Mouse (Mus musculus) common myeloid progenitor, adult 5-6 weeks (primary cell): ENCODE data around the gene Spata13. TPM values are rescaled to one million over a fixed set of nuclear protein-coding genes. Genes with fewer than 3 reads are reported as not detected.

Experiments used
- ATAC-seq: replicated peaks from 2 replicates; pipeline ENCODE4 v1.8.0; 2016; ENCODE audit warnings: low read depth, mild to moderate bottlenecking, moderate TSS enrichment, inconsistent platforms; ENCODE audit not compliant: poor library complexity, severe bottlenecking
- total RNA-seq: library from RNA; stranded (forward); fragments of 200-1000, 187-1606 nt; gene quantifications from 2 replicates; pipeline ENCODE4 v1.2.3, GENCODE M21; 2017

Spata13 gene
- total RNA-seq, 1 experiment from 2014 or later = 16.7 TPM

- ATAC-seq = no peak
These were observed 106.7 kb downstream of the Spata13 start for GRCm38 (mm10) chr14:60740507-60740906.

- ATAC-seq = no peak
These were observed 107.2 kb downstream of the Spata13 start for GRCm38 (mm10) chr14:60741033-60741432.

- ATAC-seq = peak; percentile 1; the same call in 1 of the 2 replicates
These were observed 107.7 kb downstream of the Spata13 start for GRCm38 (mm10) chr14:60741490-60741981.

GRCm38 (mm10) chr14:60743681-60744080, 109.9 kb downstream of the Spata13 start:
- no peak for ATAC-seq

- ATAC-seq = peak; percentile 48; the same call in 1 of the 2 replicates
These were observed 111.4 kb downstream of the Spata13 start for GRCm38 (mm10) chr14:60745201-60745600.

- no peak for ATAC-seq
These were observed 112.3 kb downstream of the Spata13 start for GRCm38 (mm10) chr14:60746141-60746540.

- ATAC-seq = peak; percentile 53
These were observed 113.5 kb downstream of the Spata13 start for GRCm38 (mm10) chr14:60747154-60747870.

GRCm38 (mm10) chr14:60749880-60750279, 116.1 kb downstream of the Spata13 start:
- ATAC-seq = no peak

GRCm38 (mm10) chr14:60751581-60751980, 117.8 kb downstream of the Spata13 start:
- no peak for ATAC-seq

GRCm38 (mm10) chr14:60752892-60753800, 119.3 kb downstream of the Spata13 start:
- no peak for ATAC-seq

GRCm38 (mm10) chr14:60753801-60754126, 120.0 kb downstream of the Spata13 start:
- no peak for ATAC-seq

- no peak for ATAC-seq
These were observed 120.9 kb downstream of the Spata13 start for GRCm38 (mm10) chr14:60754656-60755055.

- ATAC-seq = no peak
These were observed 122.5 kb downstream of the Spata13 start for GRCm38 (mm10) chr14:60756271-60756670.

GRCm38 (mm10) chr14:60757265-60757664, 123.5 kb downstream of the Spata13 start:
- ATAC-seq = peak; percentile 78

GRCm38 (mm10) chr14:60757722-60758121, 123.9 kb downstream of the Spata13 start:
- ATAC-seq = 0 out of 2 replicates have a peak, but pooled peaks have one; percentile 3

- ATAC-seq = no peak
These were observed 125.3 kb downstream of the Spata13 start for GRCm38 (mm10) chr14:60759097-60759496.

- ATAC-seq = no peak
These were observed 128.0 kb downstream of the Spata13 start for GRCm38 (mm10) chr14:60761801-60762200.

GRCm38 (mm10) chr14:60762754-60763153, 129.0 kb downstream of the Spata13 start:
- ATAC-seq = no peak

GRCm38 (mm10) chr14:60763746-60764145, 129.9 kb downstream of the Spata13 start:
- ATAC-seq = peak; percentile 77

GRCm38 (mm10) chr14:60764526-60764925, 130.7 kb downstream of the Spata13 start:
- ATAC-seq = no peak

- no peak for ATAC-seq
These were observed 131.2 kb downstream of the Spata13 start for GRCm38 (mm10) chr14:60765025-60765424.
